Mouse (Mus musculus) MEL (cell line): Measurements from ENCODE around the gene Lce3a. TPM values are rescaled to one million over a fixed set of nuclear protein-coding genes. Genes with fewer than 3 reads are reported as not detected.

Source experiments
- DNase-seq: peaks from one replicate; pipeline ENCODE4 v3.0.0; 2011; ENCODE audit warnings: low read depth, low spot score
- H3K27ac ChIP-seq: 2 replicates; pipeline ENCODE4 v1.5.1; 2012; ENCODE audit warnings: low read depth, mild to moderate bottlenecking, control low read depth, low read length, moderate library complexity; ENCODE audit not compliant: control insufficient read depth
- H3K27me3 ChIP-seq, 2 experiments: fragments of 150-350 bp in 1 of 2; sonication (generic) in 1 of 2; 2 replicates each; pipeline ENCODE4 v1.6.1; 2012; ENCODE audit warnings: low read length in 2 of 2, mild to moderate bottlenecking in 2 of 2, improper control_type of control experiment in 1 of 2, moderate library complexity in 1 of 2; ENCODE audit not compliant: insufficient read depth in 2 of 2, control insufficient read depth in 1 of 2
- H3K36me3 ChIP-seq, 2 experiments: 2 replicates each; pipeline ENCODE4 v1.6.1; 2012 to 2014; ENCODE audit warnings: low read length in 2 of 2, improper control_type of control experiment in 1 of 2, inconsistent platforms in 1 of 2, mild to moderate bottlenecking in 1 of 2; ENCODE audit not compliant: insufficient read depth in 2 of 2, control insufficient read depth in 1 of 2
- H3K4me1 ChIP-seq, 2 experiments: fragments of 150-350 bp in 1 of 2; sonication (generic) in 1 of 2; 2 replicates each; pipeline ENCODE4 v1.6.1; 2012; ENCODE audit warnings: low read length in 2 of 2, improper control_type of control experiment in 1 of 2, mild to moderate bottlenecking in 1 of 2; ENCODE audit not compliant: insufficient read depth in 2 of 2, control insufficient read depth in 1 of 2
- H3K4me3 ChIP-seq, 2 experiments: fragments of 150-350 bp in 1 of 2; sonication (generic) in 1 of 2; 2 replicates each; pipeline ENCODE4 v1.5.1; 2012; ENCODE audit warnings: low read depth in 2 of 2, low read length in 2 of 2, mild to moderate bottlenecking in 2 of 2, moderate library complexity in 2 of 2, control low read depth in 1 of 2, improper control_type of control experiment in 1 of 2; ENCODE audit not compliant: control insufficient read depth in 1 of 2, insufficient read depth in 1 of 2
- H3K79me2 ChIP-seq: 2 replicates; pipeline ENCODE4 v1.6.1; 2012; ENCODE audit warnings: mild to moderate bottlenecking, low read length, moderate library complexity; ENCODE audit not compliant: control insufficient read depth, poor library complexity, insufficient read depth
- H3K9ac ChIP-seq: 2 replicates; pipeline ENCODE4 v1.6.1; 2012; ENCODE audit warnings: low read depth, mild to moderate bottlenecking, control low read depth, low read length, moderate library complexity; ENCODE audit not compliant: control insufficient read depth, poor library complexity, severe bottlenecking
- H3K9me3 ChIP-seq: fragments of 150-350 bp; sonication (generic); replicated peaks from 2 replicates; pipeline ENCODE4 v1.6.1; 2012; ENCODE audit warnings: mild to moderate bottlenecking, low read length, improper control_type of control experiment, moderate library complexity; ENCODE audit not compliant: insufficient read depth
- BHLHE40 ChIP-seq: IDR thresholded peaks from 2 replicates; pipeline ENCODE4 v1.6.1; 2012; ENCODE audit warnings: low read depth, mild to moderate bottlenecking, inconsistent platforms, low read length, improper control_type of control experiment, borderline replicate concordance
- CHD1 ChIP-seq: IDR thresholded peaks from 2 replicates; pipeline ENCODE4 v1.6.1; 2012; ENCODE audit warnings: low read depth, mild to moderate bottlenecking, inconsistent platforms, low read length, improper control_type of control experiment
- CHD2 ChIP-seq: IDR thresholded peaks from 2 replicates; pipeline ENCODE4 v1.6.1; 2011; ENCODE audit warnings: low read length, improper control_type of control experiment
- CTCF ChIP-seq, 3 experiments: IDR thresholded peaks in 2 of 3; conservative IDR thresholded peaks in 1 of 3; 2 replicates each; pipeline ENCODE4 v1.5.1; 2011 to 2012; ENCODE audit warnings: low read length in 3 of 3, low read depth in 2 of 3, mild to moderate bottlenecking in 2 of 3, improper control_type of control experiment in 1 of 3, inconsistent platforms in 1 of 3, mixed read lengths in 1 of 3, moderate library complexity in 1 of 3; ENCODE audit not compliant: control insufficient read depth in 1 of 3, insufficient read depth in 1 of 3, poor library complexity in 1 of 3, severe bottlenecking in 1 of 3
- ELF1 ChIP-seq: IDR thresholded peaks from 2 replicates; pipeline ENCODE4 v1.6.1; 2014; ENCODE audit warnings: low read depth, mild to moderate bottlenecking, inconsistent platforms, low read length, improper control_type of control experiment, moderate library complexity
- ETS1 ChIP-seq: IDR thresholded peaks from 2 replicates; pipeline ENCODE4 v1.6.1; 2012; ENCODE audit warnings: low read depth, mild to moderate bottlenecking, inconsistent platforms, low read length, improper control_type of control experiment, moderate library complexity
- GABPA ChIP-seq: IDR thresholded peaks from 2 replicates; pipeline ENCODE4 v1.6.1; 2012; ENCODE audit warnings: low read depth, mild to moderate bottlenecking, inconsistent platforms, low read length, improper control_type of control experiment, moderate library complexity
- GATA1 ChIP-seq: IDR thresholded peaks from 2 replicates; pipeline ENCODE4 v1.6.1; 2011; ENCODE audit warnings: low read depth, low read length, improper control_type of control experiment
- HCFC1 ChIP-seq: IDR thresholded peaks from 2 replicates; pipeline ENCODE4 v1.6.1; 2012; ENCODE audit warnings: low read depth, mild to moderate bottlenecking, inconsistent platforms, low read length, improper control_type of control experiment, moderate library complexity
- MAX ChIP-seq: IDR thresholded peaks from 2 replicates; pipeline ENCODE4 v1.6.1; 2011; ENCODE audit warnings: low read length, improper control_type of control experiment
- MAZ ChIP-seq: IDR thresholded peaks from 2 replicates; pipeline ENCODE4 v1.6.1; 2012; ENCODE audit warnings: low read depth, mild to moderate bottlenecking, inconsistent platforms, low read length, improper control_type of control experiment
- MYB ChIP-seq: IDR thresholded peaks from 2 replicates; pipeline ENCODE4 v1.6.1; 2011; ENCODE audit warnings: mild to moderate bottlenecking, low read depth, low read length, improper control_type of control experiment
- NELFE ChIP-seq: IDR thresholded peaks from 2 replicates; pipeline ENCODE4 v1.6.1; 2011; ENCODE audit warnings: low read depth, low read length, improper control_type of control experiment
- POLR2AphosphoS2 ChIP-seq: IDR thresholded peaks from 2 replicates; pipeline ENCODE4 v1.6.1; 2011; ENCODE audit warnings: low read length, improper control_type of control experiment
- POLR2AphosphoS5 ChIP-seq: IDR thresholded peaks from 2 replicates; pipeline ENCODE4 v1.6.1; 2012; ENCODE audit warnings: low read depth, borderline replicate concordance, mild to moderate bottlenecking, inconsistent platforms, low read length, moderate library complexity, mixed read lengths
- RAD21 ChIP-seq: IDR thresholded peaks from 2 replicates; pipeline ENCODE4 v1.6.1; 2011; ENCODE audit warnings: mild to moderate bottlenecking, low read depth, low read length, improper control_type of control experiment
- RCOR1 ChIP-seq: IDR thresholded peaks from 2 replicates; pipeline ENCODE4 v1.6.1; 2012; ENCODE audit warnings: low read depth, mild to moderate bottlenecking, inconsistent platforms, low read length, improper control_type of control experiment
- SIN3A ChIP-seq: IDR thresholded peaks from 2 replicates; pipeline ENCODE4 v1.6.1; 2012; ENCODE audit warnings: low read length, improper control_type of control experiment, inconsistent platforms
- SMC3 ChIP-seq: IDR thresholded peaks from 2 replicates; pipeline ENCODE4 v1.6.1; 2011; ENCODE audit warnings: low read depth, low read length, improper control_type of control experiment
- TAL1 ChIP-seq: IDR thresholded peaks from 2 replicates; pipeline ENCODE4 v1.6.1; 2012; ENCODE audit warnings: mild to moderate bottlenecking, inconsistent platforms, low read length, moderate library complexity, mixed read lengths
- TBP ChIP-seq: IDR thresholded peaks from 2 replicates; pipeline ENCODE4 v1.8.0; 2011; ENCODE audit warnings: low read depth, low read length, improper control_type of control experiment
- TCF12 ChIP-seq: IDR thresholded peaks from 2 replicates; pipeline ENCODE4 v1.6.1; 2014; ENCODE audit warnings: low read depth, mild to moderate bottlenecking, inconsistent platforms, low read length, improper control_type of control experiment, moderate library complexity
- UBTF ChIP-seq: IDR thresholded peaks from 2 replicates; pipeline ENCODE4 v1.6.1; 2012; ENCODE audit warnings: low read depth, mild to moderate bottlenecking, inconsistent platforms, low read length, improper control_type of control experiment, moderate library complexity, borderline replicate concordance; ENCODE audit not compliant: insufficient read depth
- USF2 ChIP-seq, 2 experiments: IDR thresholded peaks; 2 replicates each; pipeline ENCODE4 v1.6.1; 2011 to 2012; ENCODE audit warnings: improper control_type of control experiment in 2 of 2, low read length in 2 of 2, borderline replicate concordance in 1 of 2, inconsistent platforms in 1 of 2, low read depth in 1 of 2, mild to moderate bottlenecking in 1 of 2; ENCODE audit not compliant: insufficient read depth in 1 of 2
- ZC3H11A ChIP-seq: IDR thresholded peaks from 2 replicates; pipeline ENCODE4 v1.6.1; 2012; ENCODE audit warnings: low read depth, mild to moderate bottlenecking, inconsistent platforms, low read length, improper control_type of control experiment
- polyA plus RNA-seq, 2 experiments: library from polyadenylated mRNA; stranded (reverse) in 1 of 2; unstranded in 1 of 2; fragments of >175 nt in 1 of 2; fragments of >200 nt in 1 of 2; gene quantifications; 2 replicates each; pipeline versions ENCODE4 v1.2.1 to v1.2.4; 2012; ENCODE audit warnings: low replicate concordance in 2 of 2, low read depth in 1 of 2; ENCODE audit not compliant: insufficient read length in 2 of 2, insufficient read depth in 1 of 2, missing spikeins in 1 of 2
- total RNA-seq: library from RNA; depleted of rRNA; stranded (reverse); fragments of 300-350 nt; gene quantifications from 2 replicates; pipeline ENCODE4 v1.2.3, GENCODE M21; 2012

Lce3a gene
- total and polyA plus RNA-seq, 3 experiments, result not detected

DNA sequence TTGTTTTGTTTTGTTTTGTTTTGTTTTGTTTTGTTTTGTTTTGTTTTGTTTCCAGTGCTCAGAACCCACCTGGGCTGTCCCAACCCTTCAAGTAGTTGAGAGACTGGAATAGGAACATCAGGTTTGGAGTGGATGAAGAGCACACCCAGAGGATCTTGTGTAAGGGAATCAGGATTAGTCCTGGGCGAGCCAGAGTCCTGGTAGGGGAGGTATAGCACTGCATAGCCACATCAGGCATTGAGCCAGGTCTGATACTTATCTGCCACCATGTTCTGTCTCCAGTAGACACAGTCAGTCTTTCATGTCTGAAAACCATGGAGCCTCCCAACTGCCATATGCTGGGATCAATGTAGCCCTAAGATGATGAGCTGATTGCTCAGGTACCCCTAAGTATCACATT is 31.5 kb downstream of the Lce3a start:
- Histone ChIP-seq H3K4me3 (no peak overlapping the region), H3K36me3 (no peaks in the 10 kb centered on the region), H3K9me3 (no peaks in the 10 kb centered on the region), H3K4me1 (no peaks in the 10 kb centered on the region)
- TF ChIP-seq CHD2 (no peak), ETS1 (no peak), TBP (no peak), ELF1 (no peak), RCOR1 (no peak), TAL1 (no peak), GABPA (no peak), SMC3 (no peak), CHD1 (no peak), CTCF (IDR thresholded peaks at IDR 0.05 in 2 of 3, conservative IDR thresholded peaks at IDR 0.05 in 1 of 3; ENCODE audit: control insufficient read depth in 1 of 3, insufficient read depth in 1 of 3, low read depth in 2 of 3, low read length in 3 of 3, poor library complexity in 1 of 3, severe bottlenecking in 1 of 3) (no peak), USF2 (IDR thresholded peaks at IDR 0.05; ENCODE audit: borderline replicate concordance in 1 of 2, insufficient read depth in 1 of 2, low read depth in 1 of 2, low read length in 2 of 2) (no peak), BHLHE40 (no peak), ZC3H11A (no peak), MYB (no peak), TCF12 (no peak), RAD21 (no peak)
- TF ChIP-seq, all 39 proteins: peak for 0
- no peak for DNase-seq
- no peaks in the 10 kb centered on the region; a peak in 1 of 4 replicates for H3K27me3 ChIP-seq
- H3K9ac ChIP-seq, result no peak overlapping the region
- H3K27ac ChIP-seq, result no peak overlapping the region
- H3K79me2 ChIP-seq, result no peaks in the 10 kb centered on the region

- DNase-seq, result no peak
- H3K27me3 ChIP-seq, result no peaks in the 10 kb centered on the region; a peak in 1 of 4 replicates
- no peaks in the 10 kb centered on the region for H3K79me2 ChIP-seq
- H3K36me3 ChIP-seq, result no peaks in the 10 kb centered on the region
- no peaks in the 10 kb centered on the region for H3K4me1 ChIP-seq
- H3K27ac ChIP-seq, result no peak overlapping the region
- TF ChIP-seq POLR2AphosphoS2 (no peak), HCFC1 (no peak), RAD21 (no peak), TAL1 (no peak), NELFE (no peak), ELF1 (no peak), UBTF (no peak), CTCF (IDR thresholded peaks at IDR 0.05 in 2 of 3, conservative IDR thresholded peaks at IDR 0.05 in 1 of 3; ENCODE audit: control insufficient read depth in 1 of 3, insufficient read depth in 1 of 3, low read depth in 2 of 3, low read length in 3 of 3, poor library complexity in 1 of 3, severe bottlenecking in 1 of 3) (no peak), GATA1 (no peak), POLR2AphosphoS5 (no peak), GABPA (no peak), SIN3A (no peak), MAZ (no peak), SMC3 (no peak), MAX (no peak), MYB (no peak)
- H3K9ac ChIP-seq, result no peak overlapping the region
- H3K4me3 ChIP-seq, result no peak overlapping the region
- H3K9me3 ChIP-seq, result no peaks in the 10 kb centered on the region
Measured at GRCm38 (mm10) chr3:92894063-92894462, 32.0 kb downstream of the Lce3a start.
